Mouse (Mus musculus) spleen, postnatal 4 days (tissue): ENCODE data around the gene Slc25a25.
A peak's percentile ranks its signal among the peaks of the same experiment; 100 is the strongest.

Source experiments
- DNase-seq, 2 experiments: peaks; one replicate each; pipeline ENCODE4 v3.0.0; 2022; ENCODE audit warnings: low spot score in 2 of 2

Gene Slc25a25

DNA sequence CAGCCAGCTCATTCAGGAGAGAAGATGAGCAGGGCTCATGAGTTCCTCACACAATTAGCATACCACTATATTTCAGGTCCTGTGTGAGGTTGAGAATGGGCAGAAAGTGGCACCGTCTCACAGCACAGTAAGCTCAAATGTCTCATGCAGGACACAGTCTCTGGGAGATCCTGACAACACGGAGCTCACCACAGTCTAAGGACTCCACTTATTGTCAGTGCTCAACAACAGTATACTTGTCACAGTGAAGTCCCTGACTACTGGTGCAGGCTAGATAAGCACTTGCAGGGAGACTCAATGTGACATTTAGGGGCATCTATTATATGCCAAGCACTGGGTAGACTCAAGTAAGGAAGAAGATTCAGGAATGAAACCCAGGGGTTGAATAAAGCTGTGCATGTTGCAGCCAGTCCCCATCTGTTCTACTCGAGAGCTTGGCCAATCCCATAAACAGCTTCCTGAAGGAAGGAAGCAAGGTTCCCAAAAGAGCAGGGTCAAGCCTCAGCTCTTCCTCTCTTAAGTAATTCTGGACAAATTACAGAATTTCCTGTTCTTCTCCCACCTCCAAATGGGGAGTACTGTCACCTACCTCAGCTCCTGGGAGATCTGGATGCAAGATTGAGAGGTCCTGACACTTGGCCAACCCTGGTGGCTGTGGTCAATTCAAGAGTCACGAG is 21.9 kb downstream of the Slc25a25 start:
- DNase-seq: no peak

DNA sequence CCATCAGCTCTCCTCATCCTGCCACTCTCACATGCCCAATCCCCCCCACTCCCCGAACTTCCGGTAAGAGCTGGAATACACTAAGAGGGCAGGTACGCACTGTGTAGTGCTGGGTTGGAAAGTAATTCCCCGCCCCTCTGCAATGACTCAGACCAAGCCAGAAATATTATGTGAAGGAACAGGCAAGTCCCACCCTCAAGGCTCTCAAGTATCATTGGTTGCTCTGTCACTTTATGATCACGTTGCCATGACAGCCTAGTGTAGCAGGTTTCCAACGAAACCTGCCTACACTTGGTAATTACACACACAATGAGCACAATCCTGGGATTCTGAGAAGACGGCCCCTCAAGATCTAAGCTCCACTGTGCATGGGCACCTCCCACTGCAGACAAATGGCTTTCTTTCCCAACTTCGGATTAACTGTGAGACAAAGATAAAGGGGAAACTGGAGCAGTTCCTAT is 23.0 kb downstream of the Slc25a25 start:
- DNase-seq: no peak

DNA sequence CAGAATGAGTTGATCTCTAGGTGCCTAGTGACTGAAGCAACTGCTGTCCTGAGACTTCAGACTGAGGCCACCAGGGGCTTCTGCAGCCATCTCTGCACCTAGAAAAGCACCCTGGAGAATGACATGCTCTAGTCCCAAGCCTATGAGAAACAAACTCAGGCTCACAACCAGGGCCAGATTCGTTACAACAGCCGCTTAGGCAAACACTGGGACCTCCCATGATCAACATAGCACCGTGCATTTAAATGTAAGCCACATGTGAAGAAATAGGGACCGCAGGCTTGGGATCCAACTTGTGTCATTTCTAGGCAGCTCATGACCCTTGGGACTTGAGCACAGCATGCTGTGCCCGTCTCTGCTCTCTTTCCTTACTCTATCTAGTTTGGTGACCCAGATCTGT is 23.5 kb downstream of the Slc25a25 start:
- DNase-seq: no peak

DNA sequence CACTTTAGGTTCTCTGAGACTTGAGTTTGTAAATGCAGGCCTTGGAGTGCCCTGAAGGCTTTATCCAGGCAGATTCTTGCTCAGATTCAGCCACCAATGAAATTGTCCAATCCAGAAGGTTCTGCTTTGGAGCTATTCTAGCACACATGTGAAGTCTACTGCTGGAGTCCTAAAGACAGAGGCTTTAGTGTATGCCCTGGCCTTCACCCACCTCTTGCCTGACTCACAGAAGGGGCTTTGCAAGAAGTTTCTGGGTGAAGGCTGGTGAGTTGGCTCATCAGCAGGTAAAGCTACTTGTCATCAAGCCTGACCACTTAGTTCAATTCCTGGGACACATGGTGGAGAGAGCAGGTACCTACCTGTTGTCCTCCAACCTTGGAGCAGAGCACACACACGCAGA is 25.1 kb downstream of the Slc25a25 start:
- DNase-seq: no peak

DNA sequence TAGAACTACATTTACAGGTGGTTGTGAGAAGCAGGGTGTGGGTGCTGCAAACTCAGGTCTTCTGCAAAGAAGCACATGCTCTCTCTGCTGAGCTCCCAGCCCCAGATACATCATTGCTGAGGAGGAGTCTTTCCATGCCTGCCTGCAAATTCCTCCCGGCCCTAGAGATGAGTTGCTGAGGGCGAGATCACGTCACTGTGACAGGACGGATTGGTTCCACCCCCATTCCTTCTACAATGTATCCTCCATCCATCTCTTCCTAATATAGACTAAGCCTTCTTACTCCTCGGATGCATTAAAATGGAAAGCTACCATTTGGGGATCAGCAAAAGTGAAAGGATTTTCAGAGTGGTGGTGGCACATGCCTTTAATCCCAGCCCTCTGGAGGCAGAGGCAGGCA is 25.7 kb downstream of the Slc25a25 start:
- no peak for DNase-seq

DNA sequence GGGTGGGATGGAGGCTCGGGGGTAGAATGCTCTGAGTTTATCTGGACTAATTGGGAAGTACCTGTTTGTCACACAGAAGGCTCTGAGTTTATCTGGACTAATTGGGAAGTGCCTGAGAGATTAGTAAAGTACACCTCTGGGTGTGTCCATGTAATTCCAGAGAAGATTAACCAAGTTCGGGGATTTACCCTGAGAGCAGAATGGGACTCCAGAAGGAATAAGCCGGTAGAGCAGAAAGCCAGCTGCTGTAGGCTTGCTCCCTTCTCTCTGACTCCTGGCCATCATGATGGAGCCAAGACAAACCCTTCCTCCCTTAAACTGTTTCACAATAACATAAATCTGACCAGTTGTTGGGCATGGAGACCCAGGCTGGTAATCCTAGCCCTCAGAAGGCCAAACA is 26.4 kb downstream of the Slc25a25 start:
- DNase-seq: no peak

DNA sequence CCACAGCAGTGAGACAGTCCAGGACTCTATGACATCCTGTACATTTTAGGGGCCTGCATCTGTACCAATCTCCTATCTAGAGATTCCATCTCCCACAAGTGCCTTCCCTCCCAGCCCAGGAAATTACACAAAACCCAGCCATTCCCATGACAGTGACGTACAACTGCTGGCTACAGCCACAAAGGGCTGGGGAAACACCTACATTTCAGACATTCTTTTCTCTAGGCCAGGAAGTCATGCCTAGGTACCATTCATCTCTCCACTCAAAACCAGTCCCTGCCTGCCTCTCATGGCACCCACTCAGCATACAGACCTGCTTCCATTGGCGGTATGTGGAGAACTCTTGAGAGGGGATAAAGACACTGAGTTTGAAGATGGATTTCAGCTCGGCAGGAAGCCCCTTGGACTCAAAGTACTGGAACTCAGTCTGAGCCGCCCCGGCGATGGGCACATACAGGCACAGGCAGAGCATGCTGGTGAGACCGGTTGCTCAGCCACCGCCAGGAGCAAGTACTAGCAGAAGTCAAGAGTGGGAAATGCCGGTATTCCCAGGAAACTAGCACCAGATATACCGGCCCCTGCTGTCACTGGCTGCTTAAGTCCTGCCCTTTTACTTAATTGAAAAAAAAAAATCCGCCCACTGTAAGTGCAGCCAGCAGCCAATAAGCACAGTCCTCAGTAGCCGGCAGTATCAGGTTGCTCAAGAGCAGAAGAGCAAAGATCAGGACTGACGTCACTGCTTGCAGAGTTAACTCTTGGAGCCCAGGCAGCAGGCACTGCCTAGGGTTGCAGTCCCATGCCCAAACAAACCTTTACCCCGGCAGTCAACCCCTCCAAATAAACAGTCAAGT is 27.5 kb downstream of the Slc25a25 start:
- DNase-seq: peak in 1 of 2 experiments; percentile 38

DNA sequence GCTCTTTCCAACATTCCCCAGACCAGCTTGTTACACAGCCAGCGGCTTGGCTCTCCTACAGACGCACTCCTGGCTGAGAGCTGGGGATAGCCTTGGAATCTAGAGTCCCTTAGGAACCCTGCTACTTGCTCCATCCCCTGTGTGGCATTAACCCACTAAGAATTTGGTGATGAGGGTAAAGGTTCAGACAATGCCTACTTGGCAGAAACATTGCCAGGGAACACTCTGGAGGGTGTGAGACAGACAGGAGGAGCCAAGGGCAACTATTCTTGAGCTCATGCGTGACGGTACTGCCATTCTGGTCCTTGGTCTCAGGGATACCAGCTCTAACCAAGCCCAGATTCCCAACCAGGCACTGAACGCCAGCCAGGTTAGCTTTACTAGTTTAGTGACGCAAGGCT is 29.4 kb downstream of the Slc25a25 start:
- DNase-seq: no peak

DNA sequence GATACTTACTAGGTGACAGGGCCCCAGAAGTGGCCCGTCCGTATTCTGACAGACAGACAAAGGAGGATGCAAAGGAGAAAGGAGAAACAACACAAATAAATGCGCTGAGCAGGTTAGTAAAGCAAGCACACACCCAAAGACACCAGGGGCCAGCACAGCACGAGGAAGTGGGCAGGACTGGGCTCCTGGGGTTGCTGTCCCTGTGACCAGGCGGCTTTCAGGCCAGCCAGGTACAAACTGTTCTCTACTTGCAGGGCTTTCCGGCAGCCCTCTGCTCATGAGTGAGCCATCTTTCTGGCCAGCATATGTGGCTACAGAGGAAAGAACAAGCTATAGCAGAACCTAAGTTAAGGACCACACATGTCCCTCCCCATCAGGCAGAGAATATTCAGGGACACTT is 30.6 kb downstream of the Slc25a25 start:
- no peak for DNase-seq

DNA sequence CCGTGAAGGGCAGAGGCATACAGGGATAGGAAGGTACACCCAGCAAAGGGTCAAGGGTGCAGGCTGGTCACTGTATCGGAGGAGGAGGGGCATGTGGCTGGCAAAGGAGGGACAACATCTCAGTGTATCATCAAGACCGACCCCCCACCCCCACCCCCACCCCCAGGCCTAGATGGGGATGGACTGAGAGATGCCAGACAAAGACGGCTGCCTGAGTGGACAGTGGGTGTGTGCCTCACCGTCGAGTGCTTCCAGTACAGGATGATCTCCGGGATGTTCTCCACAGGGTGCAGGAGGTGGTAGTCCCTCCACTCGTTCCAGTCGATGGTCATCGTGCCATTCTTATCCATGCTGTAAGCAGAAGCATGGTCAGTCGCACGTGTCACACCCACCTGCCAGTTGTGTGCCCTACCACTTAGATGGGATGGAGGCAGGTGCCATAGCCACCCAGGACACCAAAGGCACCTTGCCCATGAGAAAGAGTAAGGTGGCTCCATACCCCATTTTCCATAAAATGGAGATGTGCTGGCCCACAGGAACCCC is 31.1 kb downstream of the Slc25a25 start:
- DNase-seq: no peak

DNA sequence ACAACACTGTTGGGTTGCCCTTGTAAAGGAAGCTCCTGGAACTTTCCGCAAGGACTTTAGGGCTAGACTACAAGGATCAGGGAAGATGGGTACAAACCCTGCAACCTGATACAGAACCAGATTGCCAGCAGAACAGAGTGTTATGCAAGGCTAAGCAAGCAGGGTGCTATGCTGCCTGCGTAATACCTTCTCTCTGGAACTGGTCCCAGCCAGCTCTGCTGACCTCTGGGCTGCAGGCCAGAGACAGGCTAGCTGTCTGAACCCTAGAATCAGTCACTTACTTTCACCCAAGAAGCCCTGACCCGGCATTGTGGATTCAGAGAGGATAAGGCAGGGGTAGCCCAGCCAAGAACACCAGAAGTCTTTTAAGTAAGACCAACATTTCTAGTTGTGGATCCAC is 31.9 kb downstream of the Slc25a25 start:
- DNase-seq: no peak

DNA sequence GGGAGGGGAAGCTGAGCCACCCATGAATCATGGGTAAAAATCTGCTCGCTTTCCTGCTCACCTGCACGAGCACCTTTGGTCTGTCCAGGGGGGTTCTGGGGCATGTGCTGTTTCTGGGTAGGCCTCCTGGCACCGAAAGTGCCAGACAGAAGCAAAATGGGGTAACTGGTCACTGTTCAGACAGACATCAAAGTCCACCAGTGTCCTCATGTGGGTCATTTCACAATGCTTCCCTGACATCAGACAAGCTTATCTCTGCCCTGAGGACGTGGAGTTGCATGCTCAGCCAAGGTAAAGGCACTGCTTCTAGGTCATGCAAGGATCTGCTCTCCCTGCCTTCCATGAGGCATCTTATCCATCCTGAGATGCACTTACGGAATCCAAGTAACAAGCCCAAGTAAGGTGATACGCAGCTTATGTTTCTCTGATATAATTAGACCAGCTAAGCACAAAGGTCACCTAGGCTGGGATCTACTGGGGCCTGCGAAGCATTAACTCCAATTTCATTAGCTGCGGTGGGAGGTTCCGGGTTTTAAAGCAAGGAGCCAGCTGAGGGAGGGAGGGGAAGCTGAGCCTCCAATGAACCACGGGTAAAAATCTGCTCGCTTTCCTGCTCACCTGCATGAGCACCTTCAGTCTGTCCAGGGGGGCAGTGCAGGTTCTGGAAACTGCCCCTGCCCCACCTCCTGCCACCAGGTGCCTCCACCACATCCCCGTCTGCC is 32.7 kb downstream of the Slc25a25 start:
- DNase-seq: no peak

DNA sequence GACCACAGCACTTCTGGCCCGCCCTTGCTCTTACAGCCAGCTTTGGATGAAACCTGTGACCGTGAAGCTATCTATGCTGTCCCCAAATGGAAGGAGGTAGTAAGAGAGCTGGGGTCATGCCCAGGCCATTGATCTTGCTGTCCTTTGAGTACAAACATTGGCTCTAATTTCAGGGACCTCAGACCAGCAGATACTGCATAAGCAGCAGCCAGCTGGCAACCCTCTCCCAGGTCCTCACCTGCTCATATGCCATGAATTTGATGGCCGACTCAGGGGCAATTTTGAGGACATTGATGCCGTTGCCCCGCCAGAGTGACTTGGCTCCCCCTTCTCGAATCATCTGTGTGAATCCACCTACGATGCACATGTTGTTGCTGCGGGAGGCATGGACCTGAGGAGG is 33.8 kb downstream of the Slc25a25 start:
- DNase-seq: no peak

DNA sequence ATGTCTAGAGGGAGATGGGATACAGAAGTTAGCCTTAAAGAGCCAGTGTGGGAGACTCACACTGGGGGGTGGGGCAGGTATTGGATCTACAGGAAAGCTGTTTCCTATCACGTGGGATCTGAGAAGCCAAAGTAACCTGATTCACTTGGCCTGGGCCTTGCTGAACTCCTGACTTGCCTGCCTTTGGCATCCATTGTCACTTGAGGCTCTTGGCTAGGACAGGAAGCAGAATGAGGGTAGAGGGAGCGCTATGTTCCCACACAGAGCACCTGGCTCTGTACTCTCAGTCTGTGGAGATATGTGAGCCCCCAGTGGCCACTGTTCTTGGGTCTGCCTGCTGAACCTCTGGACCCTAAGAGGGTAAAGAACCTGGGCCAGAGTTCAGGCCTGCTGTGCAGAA is 34.7 kb downstream of the Slc25a25 start:
- no peak for DNase-seq

DNA sequence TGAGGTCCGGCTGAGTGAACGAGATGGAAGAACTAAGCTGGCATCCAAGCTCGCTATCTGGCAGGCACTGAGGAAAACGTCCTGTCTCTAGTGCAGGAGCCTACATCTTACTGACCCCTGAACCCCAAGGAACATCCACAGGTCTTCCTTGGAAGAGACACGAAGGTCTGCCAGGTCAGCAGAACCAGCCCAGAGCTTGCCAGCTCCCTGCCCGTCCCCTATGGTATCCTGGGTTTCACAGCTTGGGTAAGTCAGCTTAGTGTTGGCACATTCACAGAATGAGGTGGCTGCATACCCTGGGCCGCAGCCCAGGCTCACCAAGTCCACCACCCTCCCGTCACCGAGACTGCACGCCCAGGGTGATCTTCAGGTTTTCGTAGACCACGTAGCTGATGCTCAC is 35.4 kb downstream of the Slc25a25 start:
- DNase-seq: no peak

DNA sequence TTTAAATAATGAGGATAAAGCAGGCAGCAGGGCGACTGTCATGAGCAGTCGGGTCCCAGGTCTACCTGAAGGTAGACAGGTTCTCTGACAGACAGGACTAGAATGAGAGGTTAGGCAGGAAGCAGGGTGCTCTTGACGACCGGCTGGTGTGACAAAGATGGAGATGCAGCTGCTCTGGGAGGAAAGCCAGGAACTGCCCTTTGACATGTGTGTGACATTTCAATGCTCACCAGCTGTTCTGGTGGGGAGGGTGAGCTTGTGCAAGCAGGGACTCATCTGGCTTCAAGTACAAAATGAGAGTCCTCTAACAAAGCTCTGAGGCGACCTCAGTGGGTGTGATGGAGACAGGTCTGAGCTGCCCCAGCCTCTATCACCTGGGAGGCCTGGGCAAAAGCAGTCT is 37.3 kb downstream of the Slc25a25 start:
- no peak for DNase-seq

DNA sequence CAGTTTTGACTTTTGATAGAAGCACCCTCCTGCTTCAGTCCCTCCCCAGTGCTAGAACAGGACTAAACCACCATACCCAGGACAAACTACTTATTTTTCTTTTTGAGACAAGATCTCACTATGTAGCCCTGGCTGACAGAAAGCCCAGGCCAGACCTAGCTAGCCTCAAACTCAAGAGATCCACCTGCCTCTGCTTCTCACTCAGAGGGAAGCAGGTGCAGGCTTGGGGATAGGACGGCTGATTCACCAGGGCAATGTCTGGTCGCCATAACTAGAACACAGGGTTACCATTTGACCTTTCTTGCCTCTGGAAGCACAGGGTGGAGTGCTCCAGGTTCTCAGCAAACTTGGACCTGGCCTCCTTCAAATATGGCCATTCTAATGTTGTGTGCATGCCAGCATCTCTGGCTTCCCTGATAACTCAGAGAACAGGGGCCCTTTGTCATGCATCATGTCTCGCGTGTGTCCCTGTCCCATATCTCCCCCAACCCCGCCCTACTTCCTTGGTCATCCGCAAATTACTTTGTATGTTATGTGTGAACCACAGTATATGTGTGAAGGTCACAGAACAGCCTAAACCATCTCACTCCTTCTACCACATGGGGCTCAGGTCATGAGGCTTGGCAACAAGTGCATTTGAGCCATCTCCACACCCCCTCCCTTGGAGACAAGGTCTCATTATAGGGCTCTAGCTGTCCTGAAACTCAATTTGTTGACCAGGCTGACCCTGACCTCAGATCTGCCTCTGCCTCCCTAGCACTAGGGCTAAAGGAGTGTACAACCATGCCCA is 38.3 kb downstream of the Slc25a25 start:
- no peak for DNase-seq

DNA sequence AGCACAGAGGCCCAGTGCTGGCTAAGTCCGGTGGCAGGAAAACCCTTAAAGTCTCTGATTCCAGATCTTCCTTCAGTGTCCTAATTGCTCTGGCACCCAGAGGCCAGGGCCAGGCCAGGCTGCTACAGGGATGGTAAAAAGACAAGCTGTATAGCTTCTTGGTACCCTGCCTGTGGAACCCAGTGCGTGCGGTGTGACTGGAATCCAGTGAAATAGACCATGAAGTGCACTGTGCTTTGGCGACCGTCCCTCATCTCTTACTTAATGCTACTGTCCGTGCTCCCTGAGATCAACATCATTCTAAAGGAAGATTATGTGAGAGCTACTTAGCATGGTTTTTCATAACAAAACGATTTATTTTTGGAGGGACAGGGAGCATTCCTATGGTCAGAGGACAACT is 39.8 kb downstream of the Slc25a25 start:
- DNase-seq: no peak

DNA sequence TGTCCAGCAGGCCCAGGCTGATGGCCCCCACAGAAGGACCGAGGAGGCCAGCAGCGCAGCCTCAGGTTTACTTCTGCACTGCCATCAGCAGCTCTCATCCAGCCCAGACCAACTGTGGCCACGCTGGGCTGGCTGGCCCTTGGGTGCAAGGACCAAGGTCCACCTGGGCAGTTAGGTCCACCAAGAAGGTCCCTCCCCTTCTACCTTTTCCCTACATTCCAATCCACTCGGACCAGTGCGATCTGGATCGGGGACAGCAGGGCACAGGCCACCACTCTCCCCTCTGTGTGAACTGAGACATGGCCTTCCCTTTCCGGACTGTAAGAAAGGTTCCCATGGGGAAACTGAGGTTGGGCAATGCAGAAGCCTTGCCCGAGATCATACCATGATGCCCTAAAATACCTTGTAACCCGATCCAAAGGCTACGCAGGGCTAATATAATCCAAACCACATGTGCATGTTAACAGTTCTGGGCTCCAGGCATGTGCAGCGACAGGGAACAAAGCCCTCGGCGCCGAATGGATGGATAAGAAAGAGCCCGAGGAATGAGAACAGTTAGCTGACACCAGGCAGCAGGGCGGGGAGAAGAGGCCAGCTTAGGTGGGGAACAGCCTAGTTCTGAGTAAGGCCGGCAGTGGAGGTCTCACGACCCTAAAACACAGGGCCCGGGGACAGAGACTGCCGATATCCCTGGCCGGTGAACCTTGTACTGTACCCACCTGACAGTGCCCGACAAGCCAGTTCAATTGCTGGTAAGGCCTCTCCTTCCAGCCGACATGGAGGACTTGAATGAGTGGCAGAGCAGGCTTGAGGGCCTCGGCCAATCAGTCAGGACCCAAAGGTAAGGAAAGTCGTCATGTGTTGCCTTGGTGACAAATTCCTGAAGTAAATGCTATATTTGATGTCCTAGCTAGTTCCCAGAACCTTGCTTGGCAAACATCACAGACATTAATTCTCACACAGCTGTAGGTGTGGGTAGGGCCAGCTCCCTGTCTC is 42.5 kb downstream of the Slc25a25 start:
- DNase-seq: no peak

DNA sequence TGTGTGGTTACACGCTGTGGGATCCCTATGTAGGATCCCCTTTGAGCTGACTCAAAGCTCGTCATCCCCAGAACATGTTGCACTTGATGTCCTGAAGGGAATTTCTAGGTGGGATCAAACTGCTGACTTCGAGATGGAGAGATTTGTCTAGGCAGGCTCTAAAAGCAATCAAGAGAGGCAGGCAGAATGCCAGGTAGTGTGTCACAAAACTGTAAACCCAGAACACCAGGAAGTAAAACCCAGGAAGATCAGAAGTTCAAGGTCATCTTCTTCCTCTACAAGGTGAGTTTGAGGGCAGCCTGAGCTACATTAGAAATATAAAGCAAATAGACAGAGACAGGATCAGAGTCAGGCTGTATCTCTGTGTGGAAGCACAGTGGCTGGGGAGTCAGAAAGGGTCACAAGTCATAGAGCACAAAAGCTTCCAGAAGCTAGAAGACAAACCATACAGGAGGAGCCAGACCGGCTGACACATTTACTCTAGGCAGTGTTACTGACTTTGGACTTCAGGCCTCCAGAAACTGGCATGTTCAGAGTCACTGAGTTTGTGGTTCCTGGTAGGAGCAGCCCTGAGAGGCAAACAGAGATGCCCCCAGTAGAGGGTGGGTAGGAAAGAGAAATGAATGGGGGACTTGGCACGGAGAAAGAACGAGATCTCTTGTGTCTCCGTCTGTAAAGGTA is 44.0 kb downstream of the Slc25a25 start:
- DNase-seq: no peak
